Mouse (Mus musculus): ENCODE data around the gene Grip2. TPM values are rescaled to one million over a fixed set of nuclear protein-coding genes. Genes with fewer than 3 reads are reported as not detected.

Grip2 gene
- 0.10 and 0.21 TPM in 2 replicates for polyA plus RNA-seq (2014; fragmentation: Nextera tagmentation; extraction: Ambion mirVana)

GRCm38 (mm10) chr6:91827016-91827570 is at the start of gene Grip2:
Gene Grip2, minus strand, starts transcription at chr6:91827250.
- DNase-seq (ENCODE audit: low spot score) (no peak), ATAC-seq (replicated peaks; ENCODE audit: low FRiP score) (no peak)
- no peaks in the 10 kb centered on the region for H3K4me1 ChIP-seq (replicated peaks; ENCODE audit: control insufficient read depth, insufficient read depth, low read length)
- 54% methylated on average over 9 of the region's 11 CpGs for WGBS
- H3K36me3 ChIP-seq (ENCODE audit: control insufficient read depth, insufficient read depth, low read length) = no peaks in the 10 kb centered on the region
- H3K9me3 ChIP-seq (ENCODE audit: control insufficient read depth, low read length) = no peaks in the 10 kb centered on the region
- no peak within 1 kb of the TSS for H3K27ac ChIP-seq (ENCODE audit: low read depth, low read length)
- peaks cover 2% of the 10 kb centered on the region; the same call in 1 of the 2 replicates for H3K27me3 ChIP-seq (replicated peaks; ENCODE audit: control insufficient read depth, insufficient read depth, low read length)
- no peak within 1 kb of the TSS for H3K4me3 ChIP-seq (ENCODE audit: low read depth, low read length)
- no peak within 1 kb of the TSS for H3K4me2 ChIP-seq
- no peak within 1 kb of the TSS for H3K9ac ChIP-seq (ENCODE audit: low read depth, low read length)

DNA sequence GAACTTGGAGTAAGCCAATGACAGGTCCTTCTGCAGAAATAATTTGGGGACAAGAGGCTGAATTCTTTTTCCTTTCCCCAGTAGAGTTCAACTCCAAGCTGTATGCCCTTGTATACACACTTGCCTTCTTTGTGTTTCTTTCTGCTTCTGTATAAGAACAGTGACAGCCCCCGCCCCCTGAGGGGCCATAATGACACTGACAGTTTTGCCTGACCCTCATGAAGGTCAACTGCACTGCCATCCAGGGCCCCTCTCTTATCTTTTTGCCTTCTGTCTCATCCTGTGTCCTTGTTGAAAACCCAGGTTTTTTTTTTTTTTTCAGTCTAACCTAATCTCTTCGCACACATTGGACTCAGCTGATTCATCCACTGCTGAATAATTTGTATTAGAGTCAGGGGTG is 45.7 kb upstream of the Grip2 start:
- H3K4me2 ChIP-seq = no peak overlapping the region
- H3K4me3 ChIP-seq (ENCODE audit: low read depth, low read length) = no peak overlapping the region
- ATAC-seq (replicated peaks; ENCODE audit: low FRiP score) (no peak), DNase-seq (ENCODE audit: low spot score) (no peak)
- H3K4me1 ChIP-seq (replicated peaks; ENCODE audit: control insufficient read depth, insufficient read depth, low read length) = peaks cover 16% of the 10 kb centered on the region
- no peaks in the 10 kb centered on the region for H3K36me3 ChIP-seq (ENCODE audit: control insufficient read depth, insufficient read depth, low read length)
- H3K9me3 ChIP-seq (ENCODE audit: control insufficient read depth, low read length) = no peaks in the 10 kb centered on the region
- 54% methylated on average over 2 of the region's 2 CpGs for WGBS
- no peak overlapping the region for H3K9ac ChIP-seq (ENCODE audit: low read depth, low read length)
- no peak overlapping the region for H3K27ac ChIP-seq (ENCODE audit: low read depth, low read length)
- H3K27me3 ChIP-seq (replicated peaks; ENCODE audit: control insufficient read depth, insufficient read depth, low read length) = no peaks in the 10 kb centered on the region

DNA sequence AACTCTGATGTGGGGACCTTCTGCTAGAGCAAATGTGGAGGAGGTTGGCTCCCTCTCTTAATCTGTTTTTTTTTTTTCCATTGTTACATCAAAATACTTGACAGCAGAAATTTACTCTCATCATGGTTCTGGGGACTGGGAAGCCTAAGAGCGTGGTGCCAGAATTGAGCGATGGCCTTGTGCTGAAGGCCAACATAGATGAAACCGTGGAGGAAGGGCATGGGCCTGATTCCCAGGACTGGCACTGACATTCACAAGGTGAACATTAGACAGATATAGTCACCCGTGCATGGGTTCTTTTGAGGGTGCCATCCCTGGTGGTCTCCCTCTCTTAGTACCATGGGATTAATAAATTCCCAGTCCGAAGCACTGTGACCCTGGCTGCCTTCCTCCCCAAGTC is 41.0 kb upstream of the Grip2 start:
- Histone ChIP-seq H3K4me3 (ENCODE audit: low read depth, low read length) (no peak overlapping the region), H3K4me1 (replicated peaks; ENCODE audit: control insufficient read depth, insufficient read depth, low read length) (peaks cover 8% of the 10 kb centered on the region), H3K9ac (ENCODE audit: low read depth, low read length) (no peak overlapping the region), H3K4me2 (no peak overlapping the region), H3K36me3 (ENCODE audit: control insufficient read depth, insufficient read depth, low read length) (no peaks in the 10 kb centered on the region), H3K27me3 (replicated peaks; ENCODE audit: control insufficient read depth, insufficient read depth, low read length) (no peaks in the 10 kb centered on the region), H3K27ac (ENCODE audit: low read depth, low read length) (no peak overlapping the region), H3K9me3 (ENCODE audit: control insufficient read depth, low read length) (no peaks in the 10 kb centered on the region)
- DNase-seq (ENCODE audit: low spot score) (no peak), ATAC-seq (replicated peaks; ENCODE audit: low FRiP score) (no peak)
- 85% methylated on average over 5 of the region's 5 CpGs for WGBS

DNA sequence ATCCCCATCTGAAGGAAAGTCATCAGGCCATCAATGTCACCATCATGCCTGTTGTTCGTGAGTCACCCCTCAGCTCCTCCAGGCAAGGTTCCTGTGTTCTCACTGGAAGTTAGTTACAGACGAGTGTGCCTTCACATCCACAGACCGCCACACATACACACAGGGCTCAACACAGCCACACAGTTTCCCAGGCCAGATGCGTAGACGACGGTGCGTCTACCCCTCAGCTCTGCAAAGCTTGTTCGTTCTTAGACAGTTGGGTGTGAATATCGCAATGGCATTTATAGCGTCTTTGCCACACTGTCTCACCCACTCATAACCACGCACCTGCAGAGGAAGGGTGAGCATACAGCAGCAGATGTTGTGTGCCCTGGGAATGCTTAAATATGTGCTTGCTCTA is 38.6 kb upstream of the Grip2 start:
- H3K27me3 ChIP-seq (replicated peaks; ENCODE audit: control insufficient read depth, insufficient read depth, low read length) = no peaks in the 10 kb centered on the region
- no peaks in the 10 kb centered on the region for H3K9me3 ChIP-seq (ENCODE audit: control insufficient read depth, low read length)
- WGBS = 84% methylated on average over 11 of the region's 11 CpGs
- H3K4me3 ChIP-seq (ENCODE audit: low read depth, low read length) = no peak overlapping the region
- ATAC-seq (replicated peaks; ENCODE audit: low FRiP score) (no peak), DNase-seq (ENCODE audit: low spot score) (no peak)
- H3K9ac ChIP-seq (ENCODE audit: low read depth, low read length) = no peak overlapping the region
- no peaks in the 10 kb centered on the region for H3K4me1 ChIP-seq (replicated peaks; ENCODE audit: control insufficient read depth, insufficient read depth, low read length)
- H3K36me3 ChIP-seq (ENCODE audit: control insufficient read depth, insufficient read depth, low read length) = no peaks in the 10 kb centered on the region
- H3K27ac ChIP-seq (ENCODE audit: low read depth, low read length) = no peak overlapping the region
- H3K4me2 ChIP-seq = no peak overlapping the region

GRCm38 (mm10) chr6:91864595-91864994 is 37.5 kb upstream of the Grip2 start:
- no peak overlapping the region for H3K4me3 ChIP-seq (ENCODE audit: low read depth, low read length)
- no peaks in the 10 kb centered on the region for H3K27me3 ChIP-seq (replicated peaks; ENCODE audit: control insufficient read depth, insufficient read depth, low read length)
- H3K9me3 ChIP-seq (ENCODE audit: control insufficient read depth, low read length) = no peaks in the 10 kb centered on the region
- H3K9ac ChIP-seq (ENCODE audit: low read depth, low read length) = no peak overlapping the region
- ATAC-seq (replicated peaks; ENCODE audit: low FRiP score) (no peak), DNase-seq (ENCODE audit: low spot score) (no peak)
- WGBS = 51% methylated on average over 5 of the region's 5 CpGs
- H3K36me3 ChIP-seq (ENCODE audit: control insufficient read depth, insufficient read depth, low read length) = no peaks in the 10 kb centered on the region
- H3K4me2 ChIP-seq = no peak overlapping the region
- H3K4me1 ChIP-seq (replicated peaks; ENCODE audit: control insufficient read depth, insufficient read depth, low read length) = no peaks in the 10 kb centered on the region
- H3K27ac ChIP-seq (ENCODE audit: low read depth, low read length) = no peak overlapping the region

DNA sequence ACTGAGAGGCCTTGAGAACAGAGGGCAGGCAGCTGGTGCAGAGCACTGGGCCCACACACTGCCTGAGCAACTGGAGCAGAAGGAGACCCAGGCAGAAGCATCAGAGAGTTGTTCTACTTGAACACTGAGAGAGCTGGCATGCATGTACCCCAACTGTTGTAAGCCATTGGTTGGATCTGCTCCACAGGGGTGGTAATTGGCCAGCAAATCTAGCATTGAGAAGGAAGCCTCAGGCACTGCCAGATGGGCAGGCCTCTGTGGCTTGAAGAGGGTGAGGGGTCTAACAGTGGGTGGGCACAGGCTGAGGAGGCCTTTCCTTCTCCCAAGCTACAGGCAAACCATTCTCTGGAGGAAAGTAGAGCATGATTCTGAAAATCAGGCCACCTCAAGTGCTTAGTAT is 35.8 kb upstream of the Grip2 start:
- no peak overlapping the region for H3K4me3 ChIP-seq (ENCODE audit: low read depth, low read length)
- DNase-seq (ENCODE audit: low spot score) (no peak), ATAC-seq (replicated peaks; ENCODE audit: low FRiP score) (no peak)
- no peak overlapping the region for H3K27ac ChIP-seq (ENCODE audit: low read depth, low read length)
- H3K4me1 ChIP-seq (replicated peaks; ENCODE audit: control insufficient read depth, insufficient read depth, low read length) = no peaks in the 10 kb centered on the region
- no peak overlapping the region for H3K4me2 ChIP-seq
- no peak overlapping the region for H3K9ac ChIP-seq (ENCODE audit: low read depth, low read length)
- H3K36me3 ChIP-seq (ENCODE audit: control insufficient read depth, insufficient read depth, low read length) = no peaks in the 10 kb centered on the region
- H3K9me3 ChIP-seq (ENCODE audit: control insufficient read depth, low read length) = no peaks in the 10 kb centered on the region
- 0 out of 2 replicates have a peak, but pooled peaks cover 3% of the 10 kb centered on the region for H3K27me3 ChIP-seq (replicated peaks; ENCODE audit: control insufficient read depth, insufficient read depth, low read length)

- no peaks in the 10 kb centered on the region for H3K9me3 ChIP-seq (ENCODE audit: control insufficient read depth, low read length)
- no peak overlapping the region for H3K9ac ChIP-seq (ENCODE audit: low read depth, low read length)
- H3K4me2 ChIP-seq = no peak overlapping the region
- no peak for DNase-seq (ENCODE audit: low spot score)
- ATAC-seq (replicated peaks; ENCODE audit: low FRiP score) = no peak
- no peaks in the 10 kb centered on the region for H3K4me1 ChIP-seq (replicated peaks; ENCODE audit: control insufficient read depth, insufficient read depth, low read length)
- 59% methylated on average over 5 of the region's 5 CpGs for WGBS
- H3K36me3 ChIP-seq (ENCODE audit: control insufficient read depth, insufficient read depth, low read length) = no peaks in the 10 kb centered on the region
- peaks cover 10% of the 10 kb centered on the region for H3K27me3 ChIP-seq (replicated peaks; ENCODE audit: control insufficient read depth, insufficient read depth, low read length)
- no peak overlapping the region for H3K4me3 ChIP-seq (ENCODE audit: low read depth, low read length)
- no peak overlapping the region for H3K27ac ChIP-seq (ENCODE audit: low read depth, low read length)
Observed at GRCm38 (mm10) chr6:91858339-91858738, 31.3 kb upstream of the Grip2 start.

GRCm38 (mm10) chr6:91852550-91852949 is 25.5 kb upstream of the Grip2 start:
- 9% methylated on average over 2 of the region's 2 CpGs for WGBS
- Histone ChIP-seq H3K9ac (ENCODE audit: low read depth, low read length) (no peak overlapping the region), H3K4me3 (ENCODE audit: low read depth, low read length) (no peak overlapping the region), H3K4me2 (no peak overlapping the region), H3K9me3 (ENCODE audit: control insufficient read depth, low read length) (no peaks in the 10 kb centered on the region), H3K4me1 (replicated peaks; ENCODE audit: control insufficient read depth, insufficient read depth, low read length) (no peaks in the 10 kb centered on the region), H3K27ac (ENCODE audit: low read depth, low read length) (no peak overlapping the region), H3K36me3 (ENCODE audit: control insufficient read depth, insufficient read depth, low read length) (no peaks in the 10 kb centered on the region), H3K27me3 (replicated peaks; ENCODE audit: control insufficient read depth, insufficient read depth, low read length) (peaks cover 7% of the 10 kb centered on the region)
- ATAC-seq (replicated peaks; ENCODE audit: low FRiP score) (no peak), DNase-seq (ENCODE audit: low spot score) (no peak)

- Histone ChIP-seq H3K4me3 (ENCODE audit: low read depth, low read length) (peak overlapping the region; percentile 46), H3K9me3 (ENCODE audit: control insufficient read depth, low read length) (no peaks in the 10 kb centered on the region), H3K36me3 (ENCODE audit: control insufficient read depth, insufficient read depth, low read length) (no peaks in the 10 kb centered on the region), H3K27me3 (replicated peaks; ENCODE audit: control insufficient read depth, insufficient read depth, low read length) (peaks cover 77% of the 10 kb centered on the region), H3K4me1 (replicated peaks; ENCODE audit: control insufficient read depth, insufficient read depth, low read length) (no peaks in the 10 kb centered on the region), H3K4me2 (peak overlapping the region; percentile 66), H3K9ac (ENCODE audit: low read depth, low read length) (no peak overlapping the region), H3K27ac (ENCODE audit: low read depth, low read length) (no peak overlapping the region)
- 5% methylated on average over 69 of the region's 69 CpGs for WGBS
- DNase-seq (ENCODE audit: low spot score) = no peak
- no peak for ATAC-seq (replicated peaks; ENCODE audit: low FRiP score)
Observed at GRCm38 (mm10) chr6:91843628-91844153, 16.6 kb upstream of the Grip2 start.

Data from liver, embryonic 11.5 days (tissue).